Comparison of ENCODE assay signal across 8 mouse cellular contexts in the genomic region with DNA sequence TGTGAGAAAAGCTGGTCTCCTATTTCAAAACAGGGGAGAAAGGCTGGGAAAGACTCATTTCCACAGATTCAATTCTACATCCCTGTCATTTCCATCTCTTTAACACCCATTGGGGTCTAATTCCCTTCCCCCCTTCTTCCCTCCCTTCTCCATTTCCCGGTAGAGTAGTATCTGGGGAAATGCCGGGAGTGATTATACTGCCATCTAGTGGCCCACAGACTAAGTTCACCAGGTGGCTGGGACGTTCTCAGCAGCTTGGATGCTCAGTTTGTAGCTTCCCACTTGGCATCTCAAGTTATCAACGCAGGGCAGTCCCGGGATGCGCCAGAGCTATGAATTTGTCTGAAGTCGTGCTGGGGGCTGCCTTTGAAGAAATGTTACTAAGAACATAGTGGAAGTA. TPM values are rescaled to one million over a fixed set of nuclear protein-coding genes. Genes with fewer than 3 reads are reported as not detected.
DNase-seq lines count a peak whose midpoint lies in the region; ATAC-seq lines count a peak whose summit lies in the region.

No protein-coding gene starts in this region.

- H3K4me2 ChIP-seq in forebrain, embryonic 14.5 days (ENCODE audit: low read length) = no peak overlapping the region

- 11% methylated on average over 7 of the region's 7 CpGs for WGBS in forebrain, embryonic 14.5 days
- 12% methylated on average over 7 of the region's 7 CpGs for WGBS in hindbrain, embryonic 10.5 days

- peak; percentile 81 for DNase-seq in CD4-positive, CD25-positive, alpha-beta regulatory T cell, adult 2 months (ENCODE audit: low read depth, low spot score)
- DNase-seq in forebrain, embryonic 14.5 days (ENCODE audit: low spot score) = peak; percentile 81
- peak; percentile 60 for DNase-seq in hindbrain, embryonic 10.5 days (ENCODE audit: low spot score)
- DNase-seq in layer of hippocampus, adult 9-10 months (ENCODE audit: low spot score) = peak; percentile 62
- DNase-seq in lung, postnatal 36 days = peak; percentile 74
- DNase-seq in right cerebral cortex, adult 2 months (ENCODE audit: low spot score in 2 of 2) = peak; percentile 71 to 75

- H3K36me3 ChIP-seq in forebrain, embryonic 14.5 days (ENCODE audit: control insufficient read depth, insufficient read depth, low read length) = no peaks in the 10 kb centered on the region
- H3K36me3 ChIP-seq in hindbrain, embryonic 10.5 days = no peaks in the 10 kb centered on the region

- ATAC-seq in CD4-positive, CD25-positive, alpha-beta regulatory T cell, adult 4 months = no peak
- peak; percentile 62; the same call in 1 of the 2 replicates for ATAC-seq in cerebellum, adult (ENCODE audit: insufficient number of reproducible peaks, low FRiP score, low TSS enrichment)
- ATAC-seq in forebrain, embryonic 14.5 days = peak; percentile 92

- H3K27ac ChIP-seq in forebrain, embryonic 14.5 days (ENCODE audit: low read depth, low read length) = no peak overlapping the region
- H3K27ac ChIP-seq in hindbrain, embryonic 10.5 days = no peak overlapping the region

- H3K27me3 ChIP-seq in forebrain, embryonic 14.5 days (replicated peaks; ENCODE audit: control insufficient read depth, insufficient read depth, low read length) = no peaks in the 10 kb centered on the region
- no peaks in the 10 kb centered on the region for H3K27me3 ChIP-seq in hindbrain, embryonic 10.5 days (ENCODE audit: insufficient read depth, poor library complexity, severe bottlenecking)

- no peak overlapping the region for H3K4me3 ChIP-seq in forebrain, embryonic 14.5 days (ENCODE audit: low read depth, low read length)
- H3K4me3 ChIP-seq in hindbrain, embryonic 10.5 days = no peak overlapping the region

- H3K4me1 ChIP-seq in forebrain, embryonic 14.5 days (ENCODE audit: control insufficient read depth, insufficient read depth, low read length) = no peaks in the 10 kb centered on the region
- H3K4me1 ChIP-seq in hindbrain, embryonic 10.5 days (replicated peaks) = 0 out of 2 replicates have a peak, but pooled peaks cover 4% of the 10 kb centered on the region

- H3K9me3 ChIP-seq in forebrain, embryonic 14.5 days (replicated peaks; ENCODE audit: control insufficient read depth, low read length) = no peaks in the 10 kb centered on the region
- H3K9me3 ChIP-seq in hindbrain, embryonic 10.5 days = no peaks in the 10 kb centered on the region

- no peak overlapping the region for H3K9ac ChIP-seq in forebrain, embryonic 14.5 days (ENCODE audit: low read length)

RNA-seq across cellular contexts. Expression of a gene that starts 48.2 kb away (rescaled TPM):
- 100 to 1,000 TPM; 684 to 751 TPM for polyA plus RNA-seq in CD4-positive, CD25-positive, alpha-beta regulatory T cell, adult 4 months (2017; shearing (Covaris generic))
- 1.7 and 2.2 TPM in 2 replicates for polyA plus RNA-seq in forebrain, embryonic 14.5 days (2014; fragmentation: Nextera tagmentation; extraction: Ambion mirVana)
- polyA plus RNA-seq in hindbrain, embryonic 10.5 days (2016; fragmentation: Nextera tagmentation; extraction: Ambion mirVana) = 3.4 and 3.8 TPM in 2 replicates

Comparison
In these comparisons a context has a peak if more than half of its experiments do, and no peak if none do; other contexts are left out.
1. RNA of a gene that starts 48.2 kb away (polyA plus RNA-seq): 684 to 751 TPM in CD4-positive, CD25-positive, alpha-beta regulatory T cell, adult 4 months; 3.4 to 3.8 TPM in hindbrain, embryonic 10.5 days and 1.7 to 2.2 TPM in forebrain, embryonic 14.5 days; every median in the first group is over 100 times any median in the second.
2. Peak in every context shown above with its lines, with median percentiles within 50 percentile points of each other: DNase-seq.